Mouse (Mus musculus): ENCODE measurements around the gene Slc4a5.
"Not testable (repeated sequence)": the region's sequence is repeated elsewhere in the genome, so short reads cannot be mapped to it uniquely, and the experiment has no call there.

Slc4a5 gene

DNA sequence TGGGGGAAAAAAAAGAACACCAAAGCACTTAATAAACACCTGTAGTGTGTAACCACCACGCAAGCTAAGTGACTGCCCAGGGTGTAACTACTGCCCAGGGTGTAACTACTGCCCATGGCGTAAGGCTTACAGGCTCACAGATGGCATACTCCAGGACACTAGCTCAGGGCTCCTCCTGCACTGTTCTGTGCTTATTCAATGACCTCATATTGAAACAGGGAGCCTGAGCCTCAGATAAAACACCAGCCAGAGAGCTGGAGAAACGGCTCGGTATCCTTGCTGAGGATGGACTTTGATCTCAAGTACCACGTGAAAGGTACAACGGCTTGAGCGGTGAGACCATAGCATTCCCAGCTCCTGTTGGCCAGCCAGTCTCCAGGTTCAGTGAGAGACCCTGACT is 92.4 kb downstream of the Slc4a5 start:
- DNase-seq, result no peak

DNA sequence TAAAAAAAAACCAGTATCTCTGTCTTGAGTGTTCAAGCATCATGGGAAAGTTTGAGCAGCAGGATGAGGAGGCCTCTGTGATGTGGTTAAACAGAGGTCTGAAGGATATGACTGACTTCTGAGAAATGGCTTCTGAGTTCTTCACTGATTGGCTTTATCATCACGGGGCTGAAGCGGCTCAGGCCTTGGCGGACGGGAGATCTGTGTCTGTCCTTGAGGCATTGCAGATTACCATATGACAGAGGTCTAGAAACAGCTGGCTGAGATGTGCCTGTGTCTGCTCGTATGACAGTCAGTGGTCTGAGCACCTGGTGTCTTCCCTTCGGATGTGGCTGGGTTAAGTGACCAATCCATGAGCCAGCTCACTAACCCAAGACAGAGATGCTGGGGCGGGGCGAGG is 92.9 kb downstream of the Slc4a5 start:
- no peak for DNase-seq

DNA sequence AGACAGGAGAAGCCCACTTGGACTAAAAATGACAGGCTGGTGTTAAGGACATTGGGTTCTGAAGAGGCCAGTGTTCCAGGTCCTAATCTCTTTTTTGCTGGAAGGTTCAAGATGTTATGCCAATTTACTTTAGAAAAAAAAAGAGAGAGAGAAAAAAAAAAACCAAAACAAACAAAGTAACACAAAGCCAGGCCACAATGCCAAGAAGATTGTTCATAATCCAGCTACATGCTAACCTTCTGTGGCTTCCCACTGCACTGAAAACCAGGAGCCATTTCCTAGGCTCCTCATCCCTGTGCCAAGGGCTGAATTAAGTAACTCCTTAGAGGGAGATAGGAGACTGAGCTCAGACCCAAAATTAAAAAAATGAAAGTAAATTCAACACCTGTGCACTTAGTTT is 95.7 kb downstream of the Slc4a5 start:
- no peak for DNase-seq

DNA sequence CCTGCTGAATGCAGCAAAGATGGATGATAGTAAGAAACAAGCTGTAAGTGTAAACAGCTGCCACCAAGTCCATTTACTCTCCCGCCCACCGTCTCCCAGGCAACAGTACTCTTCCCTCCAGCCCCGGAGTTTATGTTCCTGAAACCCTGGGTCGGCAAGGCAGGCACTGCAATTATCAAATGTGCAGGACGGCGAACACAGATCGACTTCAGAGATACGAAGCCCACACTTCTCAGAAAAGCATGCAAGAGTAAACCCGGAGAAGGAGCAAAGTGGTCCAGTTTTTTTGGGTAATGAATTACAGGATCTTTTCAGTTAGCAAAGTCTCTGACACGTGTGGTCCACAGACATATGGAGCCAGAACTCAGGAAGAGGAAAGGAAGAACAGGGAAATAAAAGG is 96.4 kb downstream of the Slc4a5 start:
- no peak for DNase-seq

DNA sequence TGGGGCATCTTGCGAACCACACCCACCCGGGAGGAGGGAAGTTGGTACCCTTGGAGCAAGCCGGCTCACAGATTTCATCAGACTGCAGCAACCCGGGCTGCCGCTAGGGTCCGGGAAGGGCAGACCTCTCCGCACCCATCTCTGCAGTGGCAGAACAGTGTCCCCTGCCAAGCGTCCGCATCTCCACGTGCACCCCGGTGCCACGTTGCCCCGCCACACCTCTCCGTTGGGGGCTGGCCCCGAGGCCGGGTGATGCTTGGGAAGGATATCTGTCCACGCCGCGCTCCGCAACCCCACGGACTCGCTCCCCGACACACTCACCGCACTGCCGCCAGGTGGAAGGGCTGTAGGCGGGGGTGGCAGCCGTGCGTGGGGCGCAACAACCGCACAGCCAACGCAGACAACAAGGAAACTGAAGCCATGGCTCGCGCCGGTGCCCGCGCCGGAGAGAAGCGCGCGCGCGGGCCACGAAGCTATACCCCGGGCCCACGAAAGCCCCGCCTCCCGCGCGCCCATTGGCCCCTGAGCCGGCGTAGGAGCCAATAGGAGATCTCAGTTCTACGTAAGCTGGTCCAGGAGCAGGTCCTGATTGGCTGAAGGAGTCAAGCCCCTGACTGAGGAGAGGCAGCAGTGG is 97.6 kb downstream of the Slc4a5 start:
- DNase-seq, result peak; percentile 93

DNA sequence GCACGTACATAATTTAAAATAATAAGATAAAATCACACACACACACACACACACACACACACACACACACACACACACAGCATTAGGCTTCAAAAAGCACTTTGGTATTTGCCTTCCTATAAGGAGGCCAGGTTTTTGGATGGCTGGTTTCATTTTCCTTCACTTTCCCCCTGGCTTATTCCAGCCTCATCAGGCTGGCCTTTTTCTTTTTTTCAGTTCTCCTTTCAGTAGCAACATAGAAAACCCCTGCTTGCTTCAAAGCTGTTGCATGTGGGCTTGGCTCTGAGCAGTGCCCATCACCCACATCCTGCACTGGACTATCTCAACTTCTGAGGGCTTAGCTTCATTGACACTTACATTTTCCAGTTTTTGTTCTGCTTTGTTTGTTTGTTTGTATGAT is 102.3 kb downstream of the Slc4a5 start:
- no peak for DNase-seq

DNA sequence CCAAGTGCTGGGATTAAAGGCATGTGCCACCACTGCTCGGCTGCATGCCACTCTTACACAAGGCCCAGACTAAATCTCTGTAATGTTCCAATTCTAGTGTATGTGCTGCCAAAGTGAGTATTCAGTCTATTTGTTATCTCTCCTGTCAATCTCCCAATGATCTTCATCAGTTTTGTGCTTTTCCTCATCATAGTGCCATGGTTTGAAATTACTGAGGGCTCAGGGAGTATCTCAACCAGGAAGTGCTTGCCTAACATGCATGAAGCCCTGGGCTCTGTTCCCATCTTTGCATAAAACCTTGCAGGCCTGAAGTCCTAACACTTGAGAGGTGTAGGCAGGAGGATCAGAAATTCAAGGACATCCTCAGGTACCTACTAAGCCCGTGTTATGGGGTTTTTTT is 103.2 kb downstream of the Slc4a5 start:
- DNase-seq, result no peak

DNA sequence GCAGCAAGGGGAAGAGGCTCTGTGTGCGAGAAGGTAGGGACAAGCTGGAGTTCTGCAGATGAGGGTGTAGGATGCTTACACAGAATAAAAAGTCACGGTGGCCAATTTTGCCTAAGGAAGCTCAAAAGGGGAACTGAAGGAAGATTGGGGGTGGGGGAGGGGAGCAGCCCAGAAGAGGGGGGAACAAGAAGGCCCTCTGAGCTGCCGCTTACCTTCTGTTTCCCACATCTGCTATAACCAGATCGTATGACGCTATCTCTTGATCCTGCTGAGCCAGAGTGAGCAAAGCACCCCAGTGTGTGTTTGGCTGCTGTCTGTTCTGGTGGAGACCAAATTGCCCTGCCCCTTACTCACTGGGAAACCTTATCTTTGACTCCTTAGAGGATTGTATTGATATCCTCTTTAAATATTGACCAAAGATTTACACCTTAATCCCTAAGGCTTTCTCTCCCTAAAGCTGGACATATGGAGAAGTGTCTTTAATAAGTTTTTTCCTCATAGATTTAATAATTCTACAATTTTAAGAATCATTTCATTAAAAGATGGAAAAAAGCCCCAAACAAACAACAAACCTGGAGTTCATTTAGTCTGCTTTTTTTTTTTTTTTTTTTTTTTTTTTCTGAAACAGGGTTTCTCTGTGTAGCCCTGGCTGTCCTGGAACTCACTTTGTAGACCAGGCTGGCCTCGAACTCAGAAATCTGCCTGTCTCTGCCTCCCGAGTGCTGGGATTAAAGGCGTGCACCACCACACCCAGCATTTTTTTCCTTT is 104.2 kb downstream of the Slc4a5 start:
- no peak for DNase-seq

DNA sequence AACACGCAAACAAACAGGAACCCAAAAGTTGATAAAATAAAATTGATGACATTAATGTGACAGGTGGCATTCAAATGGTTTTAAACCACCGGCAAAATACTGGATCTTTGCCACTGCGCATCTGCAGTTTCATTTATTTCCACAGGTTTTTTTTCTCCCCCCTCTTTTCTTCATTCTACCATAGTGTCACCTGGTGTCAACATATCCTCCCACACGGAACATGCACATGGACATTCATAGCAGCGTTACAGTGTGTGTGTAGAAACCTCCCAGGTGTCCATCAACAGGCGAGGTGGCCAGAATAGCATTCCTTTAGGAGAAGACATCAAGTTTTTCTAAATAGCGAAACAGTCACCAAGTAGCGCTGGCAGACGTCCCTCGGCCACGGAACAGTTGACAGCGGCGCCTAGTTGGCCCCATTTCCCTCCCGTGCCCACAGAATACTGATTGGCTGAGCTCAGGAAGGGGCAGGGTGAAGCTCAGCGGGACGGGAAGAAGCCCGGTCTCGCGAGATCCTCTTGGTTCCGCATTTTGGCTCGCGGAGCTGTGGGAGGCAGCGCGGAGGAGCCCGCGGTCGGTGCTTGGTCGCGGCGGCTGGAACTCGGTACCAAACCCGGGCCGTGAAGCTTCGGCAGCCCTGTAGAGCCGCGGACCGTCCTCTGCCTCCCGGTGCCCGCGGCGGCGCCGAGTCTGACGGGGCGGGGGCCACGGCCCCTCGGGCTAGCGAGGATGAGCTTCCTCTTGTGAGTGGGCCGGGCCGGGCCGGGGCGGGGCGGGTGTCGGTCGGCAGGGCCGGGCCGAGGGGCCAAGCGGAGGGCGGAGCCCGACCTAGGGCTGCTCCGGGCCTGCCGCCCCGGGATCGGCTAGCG is 106.1 kb downstream of the Slc4a5 start, which contains the start of the genes Mthfd2 and Mob1a:
Mthfd2 (minus strand) TSS at position 384 of the 869 bp plus-strand sequence.
Mob1a (plus strand) TSS at position 492 of the 869 bp plus-strand sequence.
- DNase-seq, result peak; percentile 94

DNA sequence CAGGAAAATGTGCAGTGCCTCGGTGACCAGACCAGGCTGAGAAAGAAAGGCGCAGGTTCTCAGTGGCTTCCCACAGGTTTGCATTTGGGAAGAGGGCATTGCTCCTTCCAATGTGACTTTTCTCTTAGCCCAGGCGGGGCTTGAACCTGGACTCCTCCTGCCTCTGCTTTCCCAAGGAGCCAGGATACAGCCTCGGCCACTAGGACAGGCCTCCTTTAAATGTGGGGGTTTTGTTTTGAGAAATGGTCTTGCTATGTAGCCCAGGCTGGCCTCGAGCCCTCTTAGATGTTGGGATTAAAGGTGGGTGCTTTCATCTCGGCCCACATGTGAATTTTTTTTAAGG is 106.7 kb downstream of the Slc4a5 start:
- no peak for DNase-seq

DNA sequence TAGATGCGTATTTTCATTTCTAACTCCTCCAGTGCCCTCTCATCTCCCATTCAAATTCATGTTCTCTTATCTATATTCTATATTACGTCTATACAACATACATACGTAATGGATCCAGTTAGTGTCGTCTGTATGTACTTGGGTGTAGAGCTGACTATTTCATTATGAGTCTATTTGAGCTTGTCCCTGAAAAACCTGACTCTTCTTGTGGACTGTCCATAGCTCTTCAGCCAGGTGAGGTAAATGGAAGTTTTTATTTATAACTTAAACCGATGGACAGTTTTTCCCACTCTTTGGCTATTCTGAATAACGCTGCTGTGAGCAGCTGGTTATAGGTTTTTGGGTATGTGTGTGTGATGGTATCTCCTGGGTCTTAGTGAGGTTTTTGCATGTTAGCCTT is 107.1 kb downstream of the Slc4a5 start:
- DNase-seq, result no peak

DNA sequence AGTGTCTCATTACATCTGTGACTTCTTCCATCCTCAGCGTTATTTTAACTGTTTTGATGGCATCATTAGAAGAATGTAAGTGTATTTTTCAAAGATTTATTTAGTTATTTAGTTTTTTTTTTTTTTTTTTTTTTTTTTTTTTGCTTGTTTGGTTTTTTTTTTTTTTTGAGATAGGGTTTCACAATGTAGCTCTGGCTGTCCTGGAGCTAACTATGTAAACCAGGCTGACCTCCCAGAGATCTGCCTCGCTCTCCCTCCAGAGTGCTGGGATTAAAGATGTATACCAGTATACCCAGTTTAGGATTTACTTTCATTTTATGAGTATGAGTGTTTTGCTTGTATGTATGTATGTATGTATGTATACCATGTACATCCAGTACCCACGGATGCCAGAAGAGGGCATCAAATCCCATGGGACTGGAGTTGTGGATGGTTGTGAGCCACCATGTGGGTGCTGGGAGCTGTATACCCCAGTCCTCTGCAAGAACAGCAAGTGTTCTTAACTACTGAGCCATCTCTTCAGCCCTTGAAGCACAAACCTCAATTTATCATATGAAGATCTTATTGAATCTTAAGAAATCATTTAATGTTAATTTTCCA is 108.1 kb downstream of the Slc4a5 start:
- no peak for DNase-seq

DNA sequence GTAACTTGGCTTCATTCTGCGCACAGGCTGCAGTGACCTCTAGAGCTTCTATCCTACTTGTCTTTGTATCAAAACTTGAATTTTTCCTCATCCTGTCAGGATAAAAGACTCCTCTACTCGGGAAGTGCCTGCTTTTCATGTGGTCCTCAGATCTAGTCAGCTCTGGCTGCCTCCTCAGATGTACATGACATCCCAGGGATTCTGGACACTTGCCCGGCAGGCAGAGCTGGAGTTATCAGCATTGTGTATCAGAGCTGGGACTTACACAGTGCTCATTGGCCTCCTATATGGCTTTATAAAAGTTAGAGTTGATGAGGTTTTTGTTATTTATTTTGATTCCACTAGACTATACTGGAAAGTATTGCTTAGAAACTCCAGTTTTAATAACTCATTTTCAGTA is 121.8 kb downstream of the Slc4a5 start:
- no peak for DNase-seq

DNA sequence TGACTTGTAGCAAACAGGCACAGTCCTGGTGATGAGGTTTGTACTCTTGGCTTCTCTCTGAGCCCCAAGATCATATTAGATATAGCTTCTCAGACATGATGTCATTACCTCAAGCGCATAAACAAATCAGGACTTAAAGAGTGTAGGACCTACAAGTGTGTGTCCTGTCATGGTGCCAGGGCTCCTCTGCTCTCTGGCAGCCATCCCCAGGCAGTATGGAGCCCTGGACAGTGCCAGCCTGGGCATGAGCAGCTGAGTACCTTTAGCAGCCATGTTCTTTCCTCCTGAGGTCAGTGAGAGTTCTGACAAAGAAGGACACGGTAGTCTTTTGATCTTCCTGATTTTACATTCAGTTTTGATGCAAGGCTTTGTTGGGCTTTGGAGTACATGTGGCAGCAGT is 123.3 kb downstream of the Slc4a5 start:
- no peak for DNase-seq

DNA sequence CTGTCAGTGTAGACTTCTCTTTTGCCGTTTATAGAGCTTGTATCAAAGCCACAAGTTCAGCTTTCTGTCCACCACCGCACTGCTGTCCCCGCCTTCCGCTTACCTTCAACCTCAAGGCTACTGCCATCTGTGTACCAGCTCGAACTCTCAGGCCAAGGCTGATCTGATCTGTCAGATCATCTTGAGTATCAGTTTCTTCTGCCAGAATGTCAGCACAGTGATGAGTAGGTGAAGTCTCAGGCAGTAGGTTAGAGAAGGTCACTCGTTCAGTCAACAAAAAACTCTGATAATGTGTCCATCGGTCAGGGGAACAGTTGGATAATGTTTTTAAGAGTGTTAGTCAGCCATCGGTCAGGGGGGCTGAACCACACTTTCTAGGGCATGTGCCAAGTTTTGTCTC is 125.7 kb downstream of the Slc4a5 start:
- DNase-seq, result not testable (repeated sequence)

DNA sequence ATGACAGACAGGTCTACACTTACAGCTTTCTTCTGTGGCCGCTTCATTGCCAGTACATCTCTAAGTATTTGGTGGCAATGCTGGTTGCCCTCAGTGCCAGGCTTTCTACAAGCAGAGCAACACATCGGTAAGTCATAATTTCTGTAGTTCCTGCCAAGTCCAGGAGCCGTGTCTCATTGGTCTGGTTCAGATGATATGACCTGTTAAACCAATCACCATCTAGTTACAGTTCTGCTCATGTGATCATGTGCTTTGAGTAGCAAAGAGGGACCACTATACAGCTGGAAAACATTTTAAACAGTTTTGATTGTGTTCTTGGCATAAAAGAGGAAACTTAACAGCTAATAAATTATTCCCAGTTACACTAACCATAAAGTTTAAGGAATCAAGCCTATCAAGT is 128.3 kb downstream of the Slc4a5 start:
- DNase-seq, result no peak

DNA sequence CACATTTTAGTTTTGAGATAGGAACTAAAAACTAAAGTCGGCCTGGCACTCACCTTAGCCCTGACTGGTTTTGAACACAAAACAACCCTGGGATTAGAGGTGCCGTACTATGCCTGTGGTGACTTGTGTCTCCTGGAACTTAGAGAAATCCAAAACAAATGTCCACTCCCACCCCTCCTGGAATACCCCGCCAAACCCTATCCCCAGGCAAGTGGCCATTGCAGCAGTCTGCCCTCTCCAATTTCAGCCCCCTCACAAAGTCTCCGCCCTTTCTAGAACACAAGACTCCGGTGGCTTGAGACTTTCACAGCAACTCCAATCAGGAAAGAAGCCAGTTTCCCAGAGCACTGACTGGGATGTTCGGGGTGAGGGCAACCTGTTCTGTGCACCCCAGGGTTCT is 129.2 kb downstream of the Slc4a5 start, which contains the start of gene Bola3:
Bola3 (plus strand) TSS at position 275 of the 400 bp plus-strand sequence.
- DNase-seq, result no peak

DNA sequence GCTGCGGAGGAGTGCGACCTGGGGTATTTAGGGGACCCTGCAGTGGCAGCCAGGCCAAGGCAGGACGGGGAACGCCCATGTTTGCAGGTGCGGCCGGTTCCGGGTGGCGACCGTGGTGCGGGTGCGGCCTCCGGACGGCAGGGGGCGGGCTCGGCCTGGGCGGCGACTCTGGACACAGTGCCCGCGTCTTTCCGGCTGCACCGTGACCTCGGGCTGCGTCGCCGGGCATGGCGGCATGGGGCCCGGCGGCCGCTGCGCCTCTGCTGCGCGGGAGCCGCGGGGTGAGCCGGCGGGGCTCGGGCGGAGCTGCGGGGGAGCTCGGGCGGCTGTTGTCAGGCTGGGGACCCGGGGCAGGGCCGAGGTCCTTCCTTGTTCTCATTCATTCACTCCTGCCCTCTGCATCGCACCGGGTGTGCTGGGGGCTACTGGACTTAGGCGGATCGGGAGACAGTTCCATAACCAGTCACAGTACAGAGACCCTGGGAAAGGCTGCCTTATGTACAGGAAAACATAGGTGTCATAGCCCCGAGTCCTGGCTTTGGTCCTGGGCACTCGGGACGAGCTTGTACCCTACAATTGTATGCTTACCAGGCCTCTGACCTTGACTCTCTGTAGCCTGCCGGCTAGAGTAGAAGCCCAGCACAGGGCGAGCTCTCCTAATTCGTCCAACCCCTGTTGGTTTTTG is 129.8 kb downstream of the Slc4a5 start:
- peak; percentile 90 for DNase-seq

DNA sequence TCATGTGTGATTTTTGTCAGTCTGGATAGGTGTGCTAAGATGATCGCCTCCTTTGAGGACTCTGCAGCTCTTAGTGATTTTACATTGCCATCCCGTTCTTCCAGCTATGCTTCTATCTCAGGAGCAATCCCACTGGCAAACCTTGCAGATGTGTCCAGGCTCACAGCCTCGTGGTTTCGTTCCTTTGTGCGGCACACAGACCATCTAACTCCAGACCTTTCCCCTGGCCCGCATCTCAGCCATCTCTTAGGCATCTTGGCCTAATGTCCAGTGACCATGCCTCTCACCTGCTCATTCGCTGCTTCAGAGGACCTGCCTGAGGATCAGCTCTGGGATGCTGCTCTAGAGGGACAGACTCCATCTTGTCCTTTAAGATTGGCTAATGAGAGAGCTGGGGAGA is 130.5 kb downstream of the Slc4a5 start:
- peak; percentile 34 for DNase-seq

DNA sequence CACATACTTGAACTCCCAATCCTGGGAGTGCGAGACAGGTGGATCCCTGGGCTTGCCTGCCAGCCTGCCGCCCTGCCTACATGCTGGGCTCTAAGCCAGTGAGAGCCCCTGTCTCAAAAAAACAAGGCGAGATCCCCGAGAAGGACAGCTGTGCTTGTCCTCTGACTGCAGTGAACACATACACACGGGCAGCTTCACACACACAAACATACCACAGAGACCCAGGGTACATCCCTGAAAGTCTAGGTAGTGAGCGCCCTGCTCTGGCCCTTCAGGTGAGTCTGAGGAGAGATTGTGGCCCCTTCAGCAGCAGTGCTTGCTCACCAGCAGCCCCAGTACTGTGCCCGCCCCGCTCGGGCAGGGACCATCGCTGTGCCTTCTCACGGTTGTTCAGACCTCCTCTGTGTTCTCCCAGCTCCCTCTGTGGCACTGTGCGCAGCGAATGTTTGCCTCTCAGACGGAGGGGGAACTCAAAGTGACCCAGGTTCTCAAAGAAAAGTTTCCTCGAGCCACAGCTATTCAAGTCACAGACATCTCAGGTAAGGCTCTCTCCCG is 131.3 kb downstream of the Slc4a5 start:
- peak; percentile 52 for DNase-seq

DNA sequence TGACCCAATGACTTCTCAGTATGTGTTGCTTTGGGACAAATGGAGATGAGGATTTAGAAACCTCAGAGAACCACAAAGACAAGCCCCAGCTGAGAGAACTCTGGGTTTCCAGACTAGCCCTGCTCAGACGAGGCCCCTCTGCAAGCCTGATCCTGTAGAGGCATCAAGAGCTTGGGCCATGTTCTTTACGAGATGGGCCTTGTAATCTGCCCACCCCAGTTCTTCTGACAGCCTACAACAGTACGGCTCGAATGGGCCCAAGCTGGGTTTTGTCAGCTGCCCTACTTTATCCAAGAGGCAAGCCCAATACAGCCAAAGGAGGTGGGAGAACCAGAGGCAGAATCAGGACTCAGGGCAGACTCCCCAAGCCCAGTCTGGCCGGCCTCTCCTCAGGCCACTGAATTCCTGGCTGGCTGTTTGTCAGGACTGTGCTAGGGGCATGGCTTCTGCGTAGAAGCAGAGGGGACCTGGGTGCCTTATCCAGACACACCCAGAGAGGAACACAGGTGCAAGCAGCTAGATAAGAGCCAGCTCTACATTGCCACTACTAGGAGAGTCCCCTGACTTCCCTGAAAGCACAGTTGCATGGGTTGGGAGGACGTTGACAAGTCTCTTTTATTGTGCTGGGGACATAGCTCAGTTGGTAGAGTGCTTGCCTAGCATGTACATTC is 132.0 kb downstream of the Slc4a5 start:
- DNase-seq, result peak; percentile 48
